Mouse (Mus musculus) ES-Bruce4 (cell line): ENCODE results near the gene Gstm2. TPM values are rescaled to one million over a fixed set of nuclear protein-coding genes. Genes with fewer than 3 reads are reported as not detected.
"Not testable (repeated sequence)": the region's sequence is repeated elsewhere in the genome, so short reads cannot be mapped to it uniquely, and the experiment has no call there.

ENCODE experiments used
- H3K27ac ChIP-seq: 2 replicates; pipeline ENCODE4 v1.5.1; 2012; ENCODE audit warnings: low read length, inconsistent platforms; ENCODE audit not compliant: insufficient read depth
- H3K27me3 ChIP-seq: 2 replicates; pipeline ENCODE4 v1.6.1; 2012; ENCODE audit warnings: mild to moderate bottlenecking, low read length, inconsistent platforms; ENCODE audit not compliant: control insufficient read depth, poor library complexity, insufficient read depth, severe bottlenecking
- H3K36me3 ChIP-seq: 2 replicates; pipeline ENCODE4 v1.6.1; 2012; ENCODE audit warnings: inconsistent platforms, mild to moderate bottlenecking, low read length, moderate library complexity; ENCODE audit not compliant: control insufficient read depth, poor library complexity, insufficient read depth, severe bottlenecking
- H3K4me1 ChIP-seq: one replicate; pipeline ENCODE4 v1.8.1; 2011; ENCODE audit warnings: low read length; ENCODE audit not compliant: control insufficient read depth, insufficient read depth
- H3K4me3 ChIP-seq: 2 replicates; pipeline ENCODE4 v1.5.1; 2011; ENCODE audit warnings: low read depth, mild to moderate bottlenecking, low read length
- H3K9ac ChIP-seq: 2 replicates; pipeline ENCODE4 v1.6.1; 2012; ENCODE audit warnings: low read depth, mild to moderate bottlenecking, inconsistent platforms; ENCODE audit not compliant: poor library complexity, severe bottlenecking
- H3K9me3 ChIP-seq: replicated peaks from 2 replicates; pipeline ENCODE4 v1.6.1; 2012; ENCODE audit warnings: mild to moderate bottlenecking, low read length, inconsistent platforms; ENCODE audit not compliant: control insufficient read depth, poor library complexity, insufficient read depth, severe bottlenecking
- CTCF ChIP-seq: IDR thresholded peaks from one replicate; pipeline ENCODE4 v1.8.1; 2011; ENCODE audit warnings: low read depth, low read length
- EP300 ChIP-seq: IDR thresholded peaks from 2 replicates; pipeline ENCODE4 v1.6.1; 2011; ENCODE audit warnings: low read depth, low read length; ENCODE audit not compliant: insufficient read depth
- POLR2A ChIP-seq: IDR thresholded peaks from one replicate; pipeline ENCODE4 v1.8.1; 2011; ENCODE audit warnings: low read length; ENCODE audit not compliant: insufficient read depth
- polyA plus RNA-seq: library from polyadenylated mRNA; stranded (reverse); fragments of >200 nt; gene quantifications from 2 replicates; pipeline ENCODE4 v1.2.4, GENCODE M21; 2011; ENCODE audit warnings: low read depth; ENCODE audit not compliant: missing spikeins, insufficient read depth, insufficient read length

The Gstm2 gene
- polyA plus RNA-seq, 1 experiment, result 74.8 TPM

DNA sequence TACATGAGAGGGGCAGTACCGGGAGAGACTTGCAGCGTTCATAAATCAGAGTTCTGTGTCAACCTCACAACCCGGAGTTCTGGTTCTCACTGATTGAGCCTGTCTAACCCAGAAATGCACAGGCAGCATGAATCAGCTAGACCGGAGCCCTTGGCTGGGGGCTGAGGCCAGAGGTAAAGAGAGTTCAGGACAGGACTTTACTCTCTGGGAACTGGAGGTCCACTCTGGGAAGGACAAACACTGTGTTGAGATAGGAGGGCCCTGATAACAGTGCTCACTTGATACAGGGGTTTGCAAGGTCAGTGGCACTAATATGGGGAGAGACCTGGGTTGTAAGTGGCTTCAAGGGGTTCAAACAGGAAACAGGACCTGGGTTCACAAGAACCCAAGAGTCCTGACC lies 39.1 kb upstream of the Gstm2 start:
- Histone ChIP-seq H3K4me1 (no peaks in the 10 kb centered on the region), H3K9me3 (no peaks in the 10 kb centered on the region), H3K9ac (no peak overlapping the region), H3K36me3 (no peaks in the 10 kb centered on the region), H3K27me3 (no peaks in the 10 kb centered on the region), H3K27ac (no peak overlapping the region), H3K4me3 (no peak overlapping the region)
- no peak for TF ChIP-seq CTCF
- TF ChIP-seq POLR2A, result no peak
- no peak for TF ChIP-seq EP300

DNA sequence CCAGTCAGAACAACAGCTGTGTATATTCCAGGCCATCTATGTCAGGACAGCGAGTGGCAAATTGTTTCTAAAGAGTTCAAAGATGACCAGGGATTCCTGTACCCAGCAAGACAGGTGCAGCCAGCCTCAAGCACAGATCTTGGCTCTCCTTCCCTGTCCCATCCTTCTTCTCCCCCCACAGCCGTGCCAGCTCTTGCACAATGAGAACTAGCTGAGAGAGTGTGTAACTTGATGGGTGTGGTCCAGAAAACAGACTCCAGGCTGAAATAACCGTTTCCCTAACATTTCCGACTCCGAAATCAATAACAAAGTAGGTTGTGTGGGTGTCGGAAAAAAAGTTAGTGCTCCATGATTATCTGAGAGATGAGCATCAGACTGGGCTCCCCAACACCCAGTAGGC lies 36.4 kb upstream of the Gstm2 start:
- Histone ChIP-seq H3K4me1 (no peaks in the 10 kb centered on the region), H3K27me3 (no peaks in the 10 kb centered on the region), H3K27ac (no peak overlapping the region), H3K9me3 (no peaks in the 10 kb centered on the region), H3K4me3 (no peak overlapping the region), H3K9ac (no peak overlapping the region), H3K36me3 (no peaks in the 10 kb centered on the region)
- TF ChIP-seq POLR2A (no peak), CTCF (no peak), EP300 (no peak)

DNA sequence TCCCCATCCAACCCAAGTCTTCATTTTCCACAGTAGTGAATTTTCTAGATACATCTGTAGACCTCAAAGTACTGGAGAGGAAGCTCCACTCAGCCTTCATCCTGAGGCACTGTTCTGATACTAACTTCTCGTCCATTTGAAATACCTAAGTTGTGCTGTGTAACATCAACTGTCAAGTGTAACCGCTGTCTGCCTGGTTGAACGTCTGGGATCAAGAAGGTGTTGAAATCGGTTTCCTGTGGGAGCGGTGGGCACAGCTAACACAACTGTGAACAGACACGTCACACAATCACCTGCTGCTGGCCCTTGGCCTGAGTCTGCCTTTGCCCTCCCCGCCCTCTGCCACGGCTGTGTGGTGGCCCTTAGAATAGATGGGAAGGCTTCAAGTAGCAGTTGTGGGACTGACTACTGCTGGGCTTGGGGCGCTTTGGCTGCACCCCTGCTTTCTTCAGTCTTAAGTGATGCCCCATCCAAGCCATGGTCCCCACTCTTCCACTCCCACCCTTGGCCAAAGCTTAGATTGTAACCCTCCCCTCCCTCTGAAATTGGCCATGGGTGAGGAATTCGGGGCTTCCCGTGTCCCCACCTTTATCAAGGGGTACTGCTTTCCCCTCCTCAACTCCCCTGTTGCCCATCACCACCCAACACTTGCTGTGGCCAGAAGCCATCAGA lies 34.2 kb upstream of the Gstm2 start:
- not testable (repeated sequence) for H3K27me3 ChIP-seq, H3K4me3 ChIP-seq, H3K27ac ChIP-seq, H3K4me1 ChIP-seq, H3K36me3 ChIP-seq, H3K9me3 ChIP-seq, H3K9ac ChIP-seq

DNA sequence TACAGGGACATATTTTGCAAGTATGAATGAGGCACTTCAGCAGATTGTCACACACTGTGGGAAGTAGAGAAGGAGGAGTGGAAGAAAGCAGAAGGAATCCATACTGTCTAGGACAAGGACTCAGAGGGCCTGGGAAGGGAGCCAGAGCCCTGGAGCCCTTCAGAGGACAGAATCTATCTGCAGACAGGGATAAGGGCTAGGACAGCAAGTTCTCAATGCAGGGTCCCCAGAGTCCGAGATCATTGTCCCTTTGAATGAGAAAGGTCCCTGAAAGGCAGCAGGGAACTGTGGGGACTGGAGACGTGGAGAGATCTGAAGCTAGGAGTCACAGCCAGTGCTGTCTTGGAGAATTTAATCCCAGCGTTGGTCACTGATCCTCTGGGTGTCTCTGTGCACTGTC lies 33.0 kb upstream of the Gstm2 start:
- H3K9me3 ChIP-seq, H3K4me1 ChIP-seq, H3K27me3 ChIP-seq, H3K27ac ChIP-seq, H3K4me3 ChIP-seq, H3K36me3 ChIP-seq, H3K9ac ChIP-seq: not testable (repeated sequence)

DNA sequence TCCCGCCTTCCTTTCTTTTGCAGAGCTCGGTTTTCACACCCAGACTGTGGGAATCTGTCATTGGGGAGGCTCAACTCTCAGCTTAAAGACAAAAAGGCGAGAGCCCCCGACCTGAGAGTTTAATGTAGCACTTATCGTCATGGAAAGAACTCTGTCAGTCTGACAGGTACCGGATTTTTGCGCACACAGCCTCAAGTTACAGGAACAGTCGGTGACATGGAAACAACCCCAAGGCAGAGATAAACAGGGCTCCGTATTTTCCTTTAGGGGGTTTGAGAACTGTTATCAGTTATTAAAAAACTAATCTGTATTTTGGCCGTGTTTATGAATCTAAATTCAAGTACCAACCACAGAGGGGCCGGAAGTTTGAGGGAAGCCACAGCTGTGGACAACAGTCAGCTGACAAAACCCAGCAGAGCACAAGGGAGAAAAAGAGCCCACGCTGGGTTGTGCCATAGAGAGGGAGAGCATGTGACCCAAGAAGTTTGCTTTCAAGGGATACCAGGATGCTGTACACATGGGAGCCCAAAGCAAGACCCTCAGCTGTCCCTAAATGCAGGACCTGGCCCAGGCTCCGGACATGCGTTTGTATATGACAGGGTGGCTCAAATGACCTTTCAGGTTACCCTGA lies 32.1 kb upstream of the Gstm2 start:
- Histone ChIP-seq H3K4me3 (no peak overlapping the region), H3K9me3 (no peaks in the 10 kb centered on the region), H3K4me1 (peaks cover 1% of the 10 kb centered on the region), H3K36me3 (no peaks in the 10 kb centered on the region), H3K27ac (no peak overlapping the region), H3K27me3 (no peaks in the 10 kb centered on the region), H3K9ac (no peak overlapping the region)
- TF ChIP-seq CTCF (no peak), EP300 (no peak), POLR2A (no peak)

DNA sequence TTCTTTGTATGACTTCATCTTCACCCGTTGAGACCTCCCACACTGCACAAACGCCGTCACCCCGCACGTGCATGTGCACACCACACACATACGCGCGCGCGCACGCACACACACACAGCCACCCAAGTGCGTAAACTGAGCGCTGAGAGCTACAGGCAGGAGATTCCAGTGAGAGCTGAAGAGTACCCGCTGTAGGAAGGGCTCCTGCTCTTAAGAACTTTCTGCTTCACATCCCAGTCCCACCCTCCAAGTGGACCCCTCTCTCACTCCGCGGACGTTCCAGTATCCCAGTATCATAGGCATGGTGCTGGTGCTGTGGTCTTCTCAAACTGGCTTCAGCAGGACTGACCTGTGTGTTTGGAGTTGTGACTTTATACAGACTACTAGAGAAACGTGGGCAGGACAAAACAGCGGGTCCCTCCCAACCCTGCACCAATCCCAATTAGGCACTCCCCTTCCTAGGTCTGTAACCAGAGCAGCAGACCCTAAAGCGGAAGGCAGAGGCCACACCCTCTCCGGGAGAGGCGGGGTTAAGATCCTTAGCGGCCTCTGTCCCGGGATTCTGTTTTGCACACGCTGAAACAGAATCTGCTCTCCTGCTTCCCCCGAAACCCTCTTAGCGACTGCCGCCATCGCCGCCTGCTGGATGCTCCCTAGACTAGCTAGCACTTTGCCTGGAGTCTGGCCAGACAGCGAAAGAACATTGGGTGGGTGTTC lies 31.4 kb upstream of the Gstm2 start, which contains the start of gene Gstm1:
TSS of gene Gstm1 (minus strand) at position 501 of the 717 bp plus-strand sequence.
- Histone ChIP-seq H3K4me1 (peaks cover 1% of the 10 kb centered on the region), H3K36me3 (no peaks in the 10 kb centered on the region), H3K9me3 (no peaks in the 10 kb centered on the region), H3K4me3 (peak within 1 kb of the TSS; percentile 56), H3K27me3 (no peaks in the 10 kb centered on the region), H3K9ac (peak within 1 kb of the TSS; percentile 4), H3K27ac (peak within 1 kb of the TSS; percentile 29)
- TF ChIP-seq CTCF (peak; percentile 82), POLR2A (peak; percentile 91), EP300 (peak; percentile 53; the same call in 1 of the 2 replicates)

DNA sequence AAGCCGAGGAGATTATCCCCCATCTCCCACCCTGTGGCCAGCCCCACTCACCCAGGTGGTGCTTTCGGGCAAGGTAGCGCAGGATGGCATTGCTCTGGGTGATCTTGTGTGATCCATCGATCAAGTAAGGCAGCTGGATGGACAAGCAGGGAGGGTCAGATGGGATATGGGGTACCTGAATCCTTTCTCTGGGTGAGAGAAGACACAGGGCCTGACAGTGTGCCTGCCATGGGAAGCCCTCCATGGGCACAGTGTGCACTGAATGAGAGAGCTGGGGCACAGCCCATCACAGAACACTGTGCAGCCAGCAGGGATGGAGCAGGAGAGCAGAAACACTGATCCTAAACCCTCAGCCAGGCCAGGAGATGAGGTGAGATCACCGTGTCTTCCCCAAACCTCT lies 30.2 kb upstream of the Gstm2 start:
- H3K9ac ChIP-seq, H3K9me3 ChIP-seq, H3K4me3 ChIP-seq: not testable (repeated sequence)

More for the DNA sequence above, 30.2 kb upstream of the Gstm2 start:
- not testable (repeated sequence) for H3K27ac ChIP-seq, H3K27me3 ChIP-seq, H3K4me1 ChIP-seq, H3K36me3 ChIP-seq
